Mouse (Mus musculus) layer of hippocampus, postnatal 10 days (tissue): Measurements from ENCODE around the gene Trim26. TPM values are rescaled to one million over a fixed set of nuclear protein-coding genes. Genes with fewer than 3 reads are reported as not detected.
"Not testable (repeated sequence)": the region's sequence is repeated elsewhere in the genome, so short reads cannot be mapped to it uniquely, and the experiment has no call there.

Experiments
- DNase-seq, 2 experiments: peaks; one replicate each; pipeline ENCODE4 v3.0.0; 2021; ENCODE audit warnings: low spot score in 2 of 2
- long read RNA-seq: library from polyadenylated mRNA; stranded (forward); transcript quantifications from one replicate; pipeline ENCODE4 v2.0.0, GENCODE M21; 2023
- total RNA-seq, 2 experiments: library from RNA; stranded (reverse); gene quantifications; 2 replicates each; pipeline ENCODE4 v1.2.3; 2021

The Trim26 gene
- total RNA-seq = 10 to 100 TPM; 22.7 to 28.8 TPM
- long read RNA-seq, partial matches to known transcripts = 0 of 6 reads
- long read RNA-seq, other reads (novel, unspliced or antisense) = 6 of 6 reads

DNA sequence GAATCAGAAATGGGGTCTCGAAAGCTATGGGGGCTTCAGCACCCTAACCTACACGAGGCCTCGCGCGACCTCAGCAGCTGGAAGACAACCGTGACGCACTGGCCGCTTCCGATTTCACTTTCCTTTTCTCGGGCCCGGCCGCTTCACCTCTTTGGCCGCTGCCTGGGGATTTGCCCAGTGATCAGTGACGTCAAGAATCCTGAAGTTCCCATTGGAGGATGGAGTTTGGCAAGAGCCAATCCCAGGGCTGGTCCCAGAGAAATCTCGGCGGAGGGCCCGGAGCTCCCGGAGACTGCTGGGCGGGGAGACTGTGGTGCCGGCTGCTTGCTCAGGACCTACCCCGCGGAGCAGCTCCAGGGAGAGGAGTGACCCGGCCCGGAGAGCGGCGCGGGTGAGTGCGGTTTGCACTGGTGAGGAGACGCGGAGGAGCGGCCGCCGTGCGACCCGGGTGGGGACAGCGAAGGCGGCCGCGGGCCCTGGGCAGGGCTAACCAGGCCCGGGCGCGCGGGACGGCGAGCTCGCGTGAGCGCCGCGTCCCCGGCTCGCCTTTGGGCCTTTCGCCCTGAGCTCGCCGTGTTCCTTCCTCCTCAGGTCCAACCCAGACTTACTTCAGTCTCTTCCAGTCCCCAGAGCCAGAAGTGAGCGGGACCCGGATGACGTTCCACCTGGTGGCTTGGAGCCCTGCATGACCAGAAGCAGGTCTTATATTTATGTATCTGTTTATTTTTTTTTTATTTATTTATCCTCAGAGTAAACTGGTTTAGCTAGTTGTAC, at the start of gene Trim26:
Gene Trim26 (plus strand): TSS at position 261 of the 774 bp plus-strand sequence.
- DNase-seq = peak; percentile 98 to 99

DNA sequence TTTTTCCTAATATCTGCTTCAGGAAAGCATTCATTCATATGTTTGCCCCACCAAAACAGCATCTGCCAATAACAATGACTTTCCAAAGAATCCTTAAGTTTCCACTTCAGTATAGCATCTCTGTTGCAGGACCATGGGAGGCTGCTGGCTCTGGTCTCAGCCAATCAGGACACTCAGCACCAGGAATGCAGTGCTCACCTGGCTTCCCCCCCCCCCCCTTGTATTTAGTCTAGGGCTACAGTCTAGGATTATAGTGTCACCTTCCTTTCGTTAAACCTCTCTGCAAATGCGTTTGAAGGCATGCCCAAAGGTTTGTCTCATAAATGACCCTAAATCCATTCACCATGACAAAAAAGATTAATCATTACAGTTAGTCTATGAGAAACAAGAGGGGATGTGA, 48.6 kb upstream of the Trim26 start:
- DNase-seq = no peak

DNA sequence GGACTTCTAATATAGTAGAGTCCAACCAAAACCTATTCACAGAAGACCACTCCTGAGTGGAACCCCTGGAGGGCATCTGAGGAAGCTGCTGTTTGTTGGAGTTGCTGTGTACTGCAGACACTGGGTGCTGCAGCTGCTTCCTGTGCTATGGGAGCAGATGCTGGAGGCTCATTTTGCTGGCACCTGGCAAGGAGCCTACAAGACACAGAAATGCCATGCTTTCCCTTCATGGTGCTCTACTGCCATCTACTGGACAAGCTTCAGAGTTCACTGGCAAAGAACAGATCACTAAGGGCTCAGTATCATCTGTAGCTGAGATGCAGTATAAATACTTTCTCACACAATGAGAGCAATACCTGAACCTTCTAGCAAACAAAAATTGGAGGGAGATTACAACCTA, 48.1 kb upstream of the Trim26 start:
- DNase-seq = peak; percentile 80 to 82

DNA sequence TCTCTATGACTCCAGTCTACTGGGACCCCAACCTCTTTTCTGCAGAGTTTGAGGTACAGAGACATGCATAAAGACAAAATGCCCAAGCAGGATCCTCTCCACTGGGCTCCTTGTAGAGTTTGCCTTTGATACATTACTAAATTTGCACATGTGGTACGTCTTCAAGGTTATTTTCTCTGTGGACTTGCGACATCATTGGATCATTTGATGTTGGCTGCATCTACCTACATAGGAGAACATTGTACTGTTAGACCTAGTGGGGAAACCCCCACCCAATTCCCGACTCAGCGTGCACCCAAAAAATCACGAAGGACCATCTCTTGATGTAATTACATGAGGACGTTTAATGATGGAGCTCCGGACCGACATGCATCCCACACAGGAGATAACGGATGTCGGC, 37.4 kb upstream of the Trim26 start:
- DNase-seq = no peak

DNA sequence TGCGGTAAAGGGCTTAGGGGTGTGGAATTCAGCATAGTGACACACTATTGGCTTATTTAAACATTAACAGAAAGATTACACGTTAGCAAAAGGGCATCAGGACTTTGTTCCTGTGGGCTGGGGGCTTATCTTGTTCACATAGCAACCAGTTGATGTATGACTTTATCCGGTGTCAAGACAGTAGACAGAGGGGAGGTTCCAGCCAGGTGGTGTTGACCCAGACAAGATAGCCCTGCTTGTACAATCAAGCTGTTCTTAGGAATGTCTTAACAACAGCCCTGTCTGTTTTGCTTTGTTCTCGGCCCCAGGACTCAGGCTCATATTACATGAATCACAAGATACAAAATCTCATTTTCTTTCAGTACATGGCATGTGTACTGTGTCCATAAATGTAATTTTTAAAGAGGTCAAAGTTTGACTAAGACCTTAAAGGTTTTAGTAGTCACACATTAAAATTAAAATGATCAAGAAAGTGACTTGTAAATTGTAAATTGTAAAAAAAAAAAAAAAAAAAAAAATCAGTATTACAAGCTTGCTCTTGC, 36.9 kb upstream of the Trim26 start:
- not testable (repeated sequence) for DNase-seq

DNA sequence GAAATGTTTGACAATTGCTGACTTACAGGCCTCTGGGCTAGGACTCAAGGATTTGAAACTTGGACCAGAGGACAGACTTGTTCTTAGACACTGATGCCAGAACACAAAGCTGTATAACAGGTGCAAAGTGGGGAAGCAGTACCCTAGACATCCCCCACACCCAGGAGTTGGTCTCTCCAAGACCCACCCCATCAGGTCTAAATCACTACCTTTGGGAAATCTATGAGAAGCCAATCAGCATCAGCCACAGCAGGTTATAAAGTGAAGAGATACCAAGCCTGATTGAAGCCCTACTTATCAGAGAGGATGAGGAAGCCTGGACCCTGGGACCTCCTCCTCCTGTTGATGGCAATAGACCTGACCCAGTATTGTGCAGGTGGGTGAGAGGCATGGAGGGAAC, 25.1 kb upstream of the Trim26 start, which contains the start of gene H2-M10.6:
Gene H2-M10.6 (plus strand): TSS at position 301 of the 400 bp plus-strand sequence.
- no peak for DNase-seq

DNA sequence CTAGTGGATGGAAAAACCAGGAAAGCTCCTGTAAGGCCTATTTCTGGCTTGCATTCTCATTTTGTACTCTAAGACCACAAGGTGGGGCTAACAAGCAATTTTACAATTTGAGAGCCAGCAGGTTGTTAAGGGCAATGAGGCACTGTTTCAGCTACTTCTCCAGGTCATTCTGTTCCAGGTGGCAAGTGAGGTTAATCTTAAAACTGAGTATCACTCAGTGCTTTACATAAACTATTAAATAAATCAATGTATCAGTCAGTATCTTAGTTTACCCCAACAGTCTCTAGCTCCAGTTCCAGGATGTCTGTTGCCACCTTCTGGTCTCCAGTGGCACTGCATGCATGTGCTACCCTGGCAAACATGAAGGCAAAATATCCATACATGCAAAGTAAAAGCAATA, 12.9 kb upstream of the Trim26 start:
- peak; percentile 58 to 64 for DNase-seq

DNA sequence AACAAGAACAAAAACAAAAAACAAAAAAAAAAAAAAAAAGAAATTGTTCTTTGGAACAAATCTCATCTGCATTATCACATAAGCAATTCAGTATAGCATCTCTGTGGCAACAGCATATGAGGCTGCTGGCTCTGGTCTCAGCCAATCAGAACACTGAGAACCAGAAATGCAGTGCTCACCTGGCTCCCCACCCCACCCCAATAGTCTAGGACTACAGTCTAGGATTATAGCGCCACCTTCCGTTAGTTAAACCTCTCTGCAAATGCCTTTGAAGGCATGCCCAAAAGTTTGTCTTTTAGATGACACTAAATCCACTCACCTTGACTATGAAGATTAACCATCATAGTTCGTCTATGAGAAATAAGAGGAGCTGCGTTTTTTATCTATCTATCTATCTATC, 11.4 kb upstream of the Trim26 start:
- DNase-seq = no peak

DNA sequence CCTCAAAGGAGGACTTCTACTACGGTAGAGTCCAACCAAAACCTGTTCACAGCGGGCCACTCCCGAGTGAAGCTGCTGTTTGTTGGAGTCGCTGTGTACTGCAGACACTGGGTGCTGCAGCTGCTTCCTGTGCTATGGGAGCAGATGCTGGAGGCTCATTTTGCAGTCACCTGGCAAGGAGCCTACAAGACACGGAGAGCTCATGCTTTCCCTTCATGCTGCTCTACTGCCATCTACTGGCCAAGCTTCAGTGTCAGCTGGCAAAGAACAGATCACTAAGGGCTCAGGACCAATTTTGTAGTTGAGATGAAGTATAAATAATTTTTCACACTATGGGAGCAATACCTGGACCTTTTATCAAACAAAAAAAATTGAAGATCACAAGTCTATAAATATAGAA, 10.9 kb upstream of the Trim26 start:
- DNase-seq = peak; percentile 82 to 87

DNA sequence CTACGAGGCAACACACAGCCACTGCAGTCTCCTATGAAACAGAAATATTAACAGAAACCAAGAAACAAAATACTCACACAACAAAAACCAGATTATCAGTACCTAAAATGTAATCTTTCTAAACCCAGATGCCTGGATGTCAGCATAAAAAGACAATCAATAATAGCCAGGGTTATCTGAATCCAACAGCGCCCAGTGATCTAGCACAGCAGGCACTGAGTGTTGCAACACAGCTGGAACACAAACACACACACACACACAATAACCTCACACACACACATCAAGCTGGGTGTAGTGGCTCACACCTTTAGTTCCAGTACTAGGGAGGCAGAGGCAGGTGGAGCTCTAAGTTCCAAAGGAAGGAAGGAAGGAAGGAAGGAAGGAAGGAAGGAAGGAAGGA, 8.4 kb upstream of the Trim26 start:
- no peak for DNase-seq

DNA sequence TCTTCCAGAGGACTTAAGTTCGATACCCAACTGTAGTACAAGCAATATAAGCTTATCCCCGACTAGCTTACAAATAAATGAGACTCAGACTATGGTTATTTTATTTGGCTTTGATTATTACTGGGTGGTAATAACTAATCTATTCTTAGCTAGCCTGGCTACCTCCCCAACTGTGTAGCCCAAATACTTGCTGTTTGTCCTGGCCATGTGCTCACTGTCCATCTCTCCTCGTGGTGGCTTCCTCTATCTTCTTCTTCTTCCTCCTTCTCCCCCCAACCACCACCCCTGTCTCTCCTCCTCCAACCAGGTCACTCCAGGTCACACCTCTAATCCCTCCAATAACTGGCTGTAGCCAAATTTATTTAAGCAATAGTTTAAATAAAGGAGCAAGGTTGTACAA, 6.5 kb upstream of the Trim26 start:
- no peak for DNase-seq

DNA sequence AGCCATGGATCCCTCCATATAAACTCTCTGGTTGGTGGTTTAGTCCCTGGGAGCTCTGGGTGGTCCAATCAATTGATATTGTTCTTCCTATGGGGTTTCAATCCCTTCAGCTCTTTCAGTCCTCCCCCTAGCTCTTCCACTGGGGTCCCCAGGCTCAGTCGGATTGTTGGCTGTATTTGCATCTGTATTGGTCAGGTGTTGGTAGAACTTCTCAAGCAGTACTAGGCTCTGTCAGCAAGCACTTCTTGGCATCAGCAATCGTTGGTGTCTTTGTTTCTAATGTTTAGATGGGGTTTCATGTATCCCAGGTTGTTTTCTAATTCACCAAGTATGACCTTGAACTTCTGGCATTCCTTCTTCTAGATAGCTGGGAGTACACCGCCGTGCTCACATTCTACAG, 4.2 kb upstream of the Trim26 start:
- DNase-seq = no peak

DNA sequence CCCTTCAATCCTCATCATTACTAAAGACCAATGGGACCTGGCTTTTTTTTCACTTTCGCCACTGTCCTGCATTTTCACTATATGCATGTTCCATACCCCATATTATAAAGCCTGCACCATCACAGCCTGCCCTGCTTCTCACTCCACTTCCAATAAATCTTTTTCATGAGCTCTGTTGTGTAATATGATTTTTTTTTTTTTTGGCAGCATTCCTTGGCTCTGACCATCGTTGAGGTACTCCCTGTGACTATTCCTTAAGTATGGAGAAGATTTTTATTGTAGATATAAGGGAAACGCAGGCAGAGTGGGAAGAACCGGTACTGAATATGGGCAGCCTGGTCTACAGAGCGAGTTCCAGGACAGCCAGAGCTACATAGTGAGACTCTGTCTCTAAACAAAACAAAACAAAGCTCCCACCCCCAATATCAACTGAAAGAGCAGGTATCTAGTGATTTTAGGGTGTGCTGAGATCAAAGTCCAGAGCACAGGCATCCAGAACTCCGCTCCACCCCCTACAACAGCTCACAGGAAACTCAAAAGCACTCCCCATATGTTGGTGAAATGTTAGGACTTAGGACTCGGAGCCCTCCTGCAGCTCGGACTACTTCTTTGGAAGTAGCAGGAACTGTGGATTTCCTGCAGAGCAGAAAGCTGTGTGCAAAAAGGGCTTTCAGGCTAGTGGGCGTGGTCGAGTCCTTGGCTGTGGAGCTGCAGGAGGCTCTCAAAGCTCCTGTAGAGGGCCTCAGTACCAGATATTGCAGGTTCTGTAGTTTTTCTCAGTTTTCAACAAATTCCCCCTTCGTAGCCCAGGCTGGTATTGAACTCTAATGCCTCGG, 1.1 kb upstream of the Trim26 start:
- DNase-seq = peak; percentile 51 to 57

DNA sequence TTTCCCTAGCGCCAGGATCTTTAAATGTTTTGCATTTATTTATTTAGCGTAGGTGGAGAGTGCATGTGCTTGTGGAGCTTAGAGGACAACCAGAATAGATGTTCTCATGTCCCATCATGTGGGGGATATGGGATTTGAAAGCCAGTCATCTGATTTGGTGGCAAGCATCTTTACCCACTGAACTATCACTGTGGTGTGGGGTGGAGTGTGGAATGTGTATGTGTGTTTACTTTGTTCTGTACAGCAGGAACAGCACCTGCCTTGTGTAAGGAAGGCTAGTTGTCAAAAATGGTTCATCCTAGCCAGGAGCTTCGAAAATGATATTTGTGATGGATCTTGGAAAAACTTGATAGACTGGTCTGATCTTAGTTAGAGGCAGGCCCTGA, 514 bp upstream of the Trim26 start:
- DNase-seq = no peak

DNA sequence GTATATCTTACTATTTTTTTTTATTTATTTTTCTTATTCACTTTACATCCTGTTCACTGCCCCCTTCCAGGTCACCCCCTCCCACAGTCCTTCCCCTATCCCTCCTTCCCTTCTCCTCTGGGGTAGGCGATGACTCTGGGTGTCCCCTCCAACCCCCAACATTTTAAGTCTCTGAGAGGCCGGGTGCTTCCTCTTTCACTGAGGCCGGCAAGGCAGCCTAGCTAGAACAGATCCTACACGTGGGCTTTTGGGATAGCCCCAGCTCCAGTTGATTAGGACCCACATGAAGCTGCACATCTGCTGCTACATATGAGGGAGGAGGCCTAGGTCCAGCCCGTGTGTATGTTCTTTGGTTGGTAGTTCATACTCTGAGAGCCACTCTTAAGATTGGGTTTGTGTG, 2.1 kb downstream of the Trim26 start:
- no peak for DNase-seq

DNA sequence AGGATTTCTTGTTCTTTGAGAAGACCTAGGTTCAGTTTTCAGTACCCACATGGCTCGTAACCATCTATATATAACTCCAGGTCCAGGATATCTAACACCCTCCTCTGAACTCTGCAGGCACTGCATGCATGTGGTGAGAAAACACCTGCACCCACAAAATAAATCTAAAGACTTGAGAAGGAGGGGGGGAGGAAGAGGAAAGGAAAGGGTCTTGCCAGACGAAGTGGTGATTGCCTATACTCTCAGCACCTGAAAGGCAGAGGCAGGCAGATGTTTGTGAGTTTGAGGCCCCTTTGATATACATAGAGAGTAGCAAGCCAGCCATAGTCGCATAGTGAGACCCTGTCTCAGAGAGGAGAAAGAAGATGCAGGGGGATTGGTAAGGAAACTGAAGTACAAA, 3.0 kb downstream of the Trim26 start:
- no peak for DNase-seq

DNA sequence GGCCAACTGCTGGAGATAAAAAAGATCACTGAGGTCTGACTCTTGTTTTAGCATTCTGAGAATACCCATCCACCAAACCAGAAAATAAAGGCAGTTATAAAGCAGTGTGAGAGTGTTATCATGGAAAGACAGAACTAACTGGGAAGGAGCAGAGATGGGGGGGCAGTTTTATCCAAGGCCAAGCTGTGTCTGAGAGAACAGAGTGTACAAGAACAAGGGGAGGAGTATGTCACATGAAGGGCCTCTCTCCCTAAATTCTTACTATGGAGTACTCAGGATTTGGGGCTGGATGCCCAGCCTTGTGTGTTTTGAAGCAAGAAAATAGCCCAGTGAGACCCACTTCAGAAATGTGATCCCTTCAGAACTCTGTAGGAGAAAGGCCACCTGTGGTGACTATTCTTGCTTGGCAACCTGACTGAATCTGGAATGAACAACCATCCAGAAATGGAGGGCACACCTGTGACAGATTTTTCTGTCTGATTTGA, 4.1 kb downstream of the Trim26 start:
- DNase-seq = no peak

DNA sequence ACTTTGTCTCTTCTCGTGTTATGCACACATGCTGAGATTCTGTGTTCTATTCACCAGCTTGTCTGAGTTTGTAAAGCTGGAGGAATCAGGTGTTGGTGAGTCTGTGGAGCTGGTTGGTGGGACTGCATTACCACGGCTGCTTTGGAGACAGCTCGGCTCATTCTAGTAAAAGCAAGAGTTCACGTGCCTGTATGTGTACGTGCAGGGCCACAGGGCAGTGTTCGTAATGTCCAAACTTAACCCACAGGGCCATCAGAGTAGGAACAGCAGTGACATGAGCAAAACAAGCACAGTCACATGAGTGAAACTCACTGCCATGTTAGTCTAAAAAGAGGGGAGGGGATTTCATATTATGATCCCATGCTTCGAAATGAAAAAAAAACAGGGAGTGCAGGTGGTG, 6.8 kb downstream of the Trim26 start:
- DNase-seq = no peak

DNA sequence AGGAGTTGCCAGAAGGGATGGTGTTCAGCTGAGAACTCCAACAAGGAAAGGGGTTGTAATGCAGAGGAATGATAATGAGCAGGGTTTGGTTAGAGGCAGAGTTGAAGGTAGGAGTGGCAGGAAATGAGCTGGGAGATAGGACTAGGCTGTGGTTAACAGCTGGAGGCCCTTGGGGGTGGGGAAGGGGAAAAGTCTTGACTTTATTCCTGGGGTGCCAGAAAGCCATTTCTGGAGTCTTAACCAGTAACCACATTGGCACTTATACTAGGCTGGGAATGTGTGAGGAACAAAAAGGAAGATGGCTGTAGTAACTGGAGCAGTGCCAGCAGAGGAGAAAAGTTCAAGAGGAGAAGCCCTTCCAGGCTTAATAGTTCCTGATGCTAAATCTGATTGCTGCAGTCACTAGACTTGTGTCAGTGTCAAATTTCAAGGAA, 7.4 kb downstream of the Trim26 start:
- DNase-seq = no peak

DNA sequence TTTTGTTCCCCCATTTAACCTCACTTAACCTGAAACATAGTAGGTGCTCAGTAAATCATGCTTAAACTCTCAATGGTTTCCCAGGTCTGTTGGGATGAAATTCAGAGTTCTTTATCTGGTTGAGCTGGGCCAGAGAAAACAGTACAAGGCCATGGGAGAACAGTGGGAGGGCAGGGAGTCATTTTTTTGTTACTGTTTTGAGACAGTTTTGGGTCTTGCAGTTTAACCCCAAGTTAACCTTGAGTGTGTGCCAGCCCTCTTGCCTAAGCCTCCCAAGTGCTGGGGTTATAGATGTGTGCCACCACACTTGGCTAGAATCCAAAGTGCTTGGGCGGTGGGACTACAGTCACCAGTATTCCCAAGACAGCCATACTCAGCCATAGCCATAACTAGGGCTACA, 7.8 kb downstream of the Trim26 start:
- no peak for DNase-seq

DNA sequence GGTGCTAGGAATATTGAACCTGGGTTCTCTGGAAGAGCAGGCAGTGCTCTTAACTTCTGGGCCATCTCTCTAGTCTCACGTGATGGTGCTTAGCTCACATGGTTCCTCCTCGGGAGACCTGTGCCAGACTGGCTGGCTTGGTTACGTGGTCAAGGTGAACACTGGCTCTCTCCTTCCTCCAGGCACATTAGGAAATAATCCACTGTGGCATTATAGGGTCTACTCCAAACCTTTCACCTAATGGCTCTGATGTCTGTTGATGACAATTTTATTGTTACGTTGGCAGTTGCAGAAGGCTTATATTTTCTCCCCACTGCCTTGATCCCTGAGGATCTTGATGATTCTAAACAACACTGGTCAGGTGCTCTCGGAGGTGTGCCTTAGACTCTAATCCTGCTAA, 12.0 kb downstream of the Trim26 start:
- no peak for DNase-seq

DNA sequence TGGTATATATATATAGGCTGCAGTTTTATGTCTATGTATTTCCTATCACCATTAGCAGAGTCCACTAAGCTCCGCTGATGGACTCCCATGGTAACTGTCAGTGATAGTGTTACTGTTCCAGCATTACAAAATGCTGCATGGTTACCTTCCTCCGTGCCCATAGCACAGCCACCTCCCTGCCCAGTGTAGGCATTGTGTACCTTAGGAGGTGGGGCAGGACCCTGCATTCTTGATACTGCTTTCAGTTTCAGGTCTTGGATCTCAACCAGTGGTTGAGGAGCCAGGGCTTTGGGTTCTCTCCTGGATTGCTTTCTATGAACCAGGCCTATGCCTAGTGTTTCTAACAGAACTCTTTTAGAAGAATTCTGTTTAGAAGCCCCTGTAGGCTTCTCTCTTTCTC, 13.1 kb downstream of the Trim26 start:
- DNase-seq = no peak
